Mouse (Mus musculus) liver, embryonic 11.5 days (tissue): ENCODE data around the gene E430018J23Rik. TPM values are rescaled to one million over a fixed set of nuclear protein-coding genes. Genes with fewer than 3 reads are reported as not detected.

Experiments used
- ATAC-seq: fragments of 200-750 bp; cut with Nextera tagmentation; replicated peaks from 2 replicates; pipeline ENCODE4 v1.8.0; 2017; ENCODE audit warnings: moderate number of reproducible peaks, mild to moderate bottlenecking, moderate TSS enrichment, moderate library complexity; ENCODE audit not compliant: low FRiP score
- DNase-seq: peaks from one replicate; pipeline ENCODE4 v3.0.0-alpha.2; 2017; ENCODE audit warnings: low spot score
- H3K27ac ChIP-seq: fragments of 300-500 bp; sonication (generic); 2 replicates; pipeline ENCODE4 v1.5.1; 2014; ENCODE audit warnings: mild to moderate bottlenecking, low read depth, low read length, control low read depth
- H3K27me3 ChIP-seq: fragments of 300-500 bp; sonication (generic); replicated peaks from 2 replicates; pipeline ENCODE4 v1.6.1; 2014; ENCODE audit warnings: low read length, mixed read lengths; ENCODE audit not compliant: control insufficient read depth, insufficient read depth
- H3K36me3 ChIP-seq: fragments of 300-500 bp; sonication (generic); 2 replicates; pipeline ENCODE4 v1.6.1; 2014; ENCODE audit warnings: mild to moderate bottlenecking, low read length, moderate library complexity, mixed read lengths; ENCODE audit not compliant: control insufficient read depth, insufficient read depth
- H3K4me1 ChIP-seq: fragments of 300-500 bp; sonication (generic); replicated peaks from 2 replicates; pipeline ENCODE4 v1.6.1; 2014; ENCODE audit warnings: low read length, mixed read lengths; ENCODE audit not compliant: control insufficient read depth, insufficient read depth
- H3K4me2 ChIP-seq: fragments of 300-500 bp; sonication (generic); 2 replicates; pipeline ENCODE4 v1.6.1; 2014; ENCODE audit warnings: mild to moderate bottlenecking, control low read depth, moderate library complexity
- H3K4me3 ChIP-seq: fragments of 300-500 bp; sonication (generic); 2 replicates; pipeline ENCODE4 v1.5.1; 2014; ENCODE audit warnings: low read depth, low read length, control low read depth
- H3K9ac ChIP-seq: fragments of 300-500 bp; sonication (generic); 2 replicates; pipeline ENCODE4 v1.6.1; 2014; ENCODE audit warnings: low read depth, low read length, control low read depth
- H3K9me3 ChIP-seq: fragments of 300-500 bp; sonication (generic); 2 replicates; pipeline ENCODE4 v1.6.1; 2016; ENCODE audit warnings: low read length, inconsistent platforms, mixed read lengths; ENCODE audit not compliant: control insufficient read depth
- WGBS: fragments of 180-500 bp; shearing (Covaris S2); extraction: QIAGEN DNeasy Blood & Tissue Kit; methylation state at CpG from one replicate; pipeline ENCODE4 v1.1.7; 2014; 5-methylcytosine and 5-hydroxymethylcytosine counted together
- polyA plus RNA-seq: library from polyadenylated mRNA; unstranded; fragments of >200 nt; fragmentation: Nextera tagmentation; extraction: Ambion mirVana; gene quantifications from 2 replicates; pipeline ENCODE4 v1.2.1, GENCODE M21; 2014

E430018J23Rik gene
- polyA plus RNA-seq, result 3.3 and 4.2 TPM in 2 replicates

DNA sequence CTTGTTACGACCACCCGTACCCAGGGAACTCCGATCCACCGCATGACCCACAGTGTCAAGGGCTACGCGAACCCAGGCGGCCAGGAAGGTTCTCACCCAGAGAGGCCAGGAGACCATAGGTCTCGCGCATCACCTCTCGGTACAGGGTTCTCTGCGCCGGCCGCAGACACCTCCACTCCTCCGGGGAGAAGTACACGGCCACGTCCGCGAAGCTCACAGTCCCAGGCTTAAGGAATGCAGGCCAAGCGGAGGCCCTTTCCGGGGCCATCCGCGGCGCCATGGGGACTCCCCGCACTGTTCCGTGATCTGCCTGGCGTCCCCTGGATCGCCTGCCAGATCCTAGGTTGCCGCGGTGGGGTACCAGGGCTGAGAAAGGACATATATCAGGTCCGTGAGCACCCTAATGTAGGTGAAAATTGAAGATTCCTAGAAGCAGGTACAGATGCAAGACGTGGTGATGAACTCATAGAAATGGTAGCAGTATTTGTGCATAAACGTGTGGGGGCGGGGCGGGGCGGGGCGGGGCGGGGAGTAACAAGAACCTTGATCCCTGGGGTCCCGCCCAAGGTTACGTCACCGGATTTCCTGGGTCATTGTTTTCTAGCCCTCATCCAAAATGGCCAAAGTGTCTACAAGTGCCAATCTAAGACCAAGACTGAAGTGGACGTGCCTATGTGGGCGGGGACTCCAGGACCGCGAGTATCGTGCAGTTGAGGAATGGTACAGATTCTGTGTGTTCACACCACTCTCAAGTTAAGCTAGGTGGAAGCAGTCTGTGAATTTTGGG lies at the start of gene E430018J23Rik:
Gene E430018J23Rik, minus strand, starts transcription at position 473 of the 787 bp plus-strand sequence.
- WGBS, result under 1% methylated on average over 45 of the region's 45 CpGs
- peaks cover 9% of the 10 kb centered on the region for H3K4me1 ChIP-seq
- ATAC-seq, result peak; percentile 92

DNA sequence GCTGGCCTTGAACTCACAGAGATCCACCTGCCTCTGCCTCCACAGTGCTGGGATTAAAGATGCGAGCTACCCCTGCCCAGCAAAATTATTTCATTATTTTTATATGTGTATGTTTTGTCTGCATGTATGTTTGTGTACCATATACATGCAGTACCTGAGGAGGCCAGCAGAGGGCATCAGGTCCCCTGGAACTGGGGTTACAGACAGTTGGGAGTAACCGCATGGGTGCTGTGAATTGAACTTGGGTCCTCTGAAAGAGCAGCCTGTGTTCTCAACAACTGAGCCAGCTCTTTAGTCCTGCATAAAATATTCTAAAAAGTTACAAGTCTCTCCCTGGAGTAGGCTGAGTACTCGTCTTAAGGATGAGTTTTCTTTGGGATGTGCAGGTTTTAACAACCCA lies 44.3 kb upstream of the E430018J23Rik start:
- H3K9me3 ChIP-seq, result peaks cover 7% of the 10 kb centered on the region; the same call in 1 of the 2 replicates
- DNase-seq, result no peak
- no peaks in the 10 kb centered on the region for H3K4me1 ChIP-seq
- ATAC-seq, result no peak
- no peak overlapping the region for H3K4me3 ChIP-seq
- 84% methylated on average over 3 of the region's 3 CpGs for WGBS
- H3K27ac ChIP-seq, result no peak overlapping the region
- no peaks in the 10 kb centered on the region for H3K36me3 ChIP-seq
- H3K4me2 ChIP-seq, result no peak overlapping the region
- H3K27me3 ChIP-seq, result no peaks in the 10 kb centered on the region; the same call in 1 of the 2 replicates
- no peak overlapping the region for H3K9ac ChIP-seq

More for the DNA sequence above, at the start of gene E430018J23Rik:
- Histone ChIP-seq H3K9me3 (no peaks in the 10 kb centered on the region), H3K27ac (peak within 1 kb of the TSS; percentile 88), H3K36me3 (peaks cover 3% of the 10 kb centered on the region; the same call in 1 of the 2 replicates), H3K9ac (peak within 1 kb of the TSS; percentile 89), H3K4me2 (peak within 1 kb of the TSS; percentile 89), H3K27me3 (no peaks in the 10 kb centered on the region), H3K4me3 (peak within 1 kb of the TSS; percentile 78)
- DNase-seq, result peak; percentile 93

DNA sequence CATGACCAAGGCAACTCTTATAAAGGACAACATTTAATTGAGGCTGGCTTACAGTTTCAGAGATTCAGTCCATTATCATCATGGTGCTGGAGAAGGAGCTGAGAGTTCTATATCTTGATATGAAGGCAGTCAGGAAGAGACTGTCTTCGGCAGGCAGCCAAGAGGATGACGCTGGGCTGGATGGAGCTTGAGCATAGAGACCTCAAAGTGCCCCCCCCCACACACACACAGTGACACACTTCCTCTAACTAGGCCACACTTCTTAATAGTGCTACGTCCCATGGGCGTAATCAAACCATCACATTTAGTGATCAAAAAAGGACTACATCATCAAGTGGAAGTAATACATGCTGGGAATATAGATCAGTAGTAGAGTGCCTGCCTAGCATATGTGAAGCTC lies 41.8 kb upstream of the E430018J23Rik start:
- WGBS, result 89% methylated on average over 4 of the region's 4 CpGs
- Histone ChIP-seq H3K4me1 (no peaks in the 10 kb centered on the region), H3K9ac (no peak overlapping the region), H3K9me3 (peaks cover 7% of the 10 kb centered on the region; the same call in 1 of the 2 replicates), H3K27me3 (no peaks in the 10 kb centered on the region; the same call in 1 of the 2 replicates), H3K36me3 (no peaks in the 10 kb centered on the region), H3K4me3 (no peak overlapping the region), H3K4me2 (no peak overlapping the region), H3K27ac (no peak overlapping the region)
- ATAC-seq (no peak), DNase-seq (no peak)

DNA sequence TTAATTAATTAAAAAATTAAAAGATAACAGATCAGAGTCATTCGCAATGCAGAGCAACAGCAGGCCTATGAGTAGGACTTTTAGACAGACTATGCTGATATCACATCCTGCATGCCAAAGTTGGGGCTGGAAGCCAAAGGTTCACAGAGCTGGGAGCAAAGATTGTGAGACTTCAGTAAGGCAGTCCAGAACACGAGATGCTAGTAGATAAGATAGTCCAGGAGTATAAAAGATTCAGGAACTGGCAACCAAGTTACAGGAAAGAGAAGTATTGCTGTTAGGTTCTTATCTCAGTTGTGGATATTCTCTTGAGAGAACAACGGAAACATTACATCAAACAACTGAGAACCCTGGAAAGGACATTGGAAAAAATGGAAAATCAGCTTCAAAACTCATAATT lies 32.9 kb upstream of the E430018J23Rik start:
- Histone ChIP-seq H3K4me1 (no peaks in the 10 kb centered on the region; the same call in 1 of the 2 replicates), H3K9ac (no peak overlapping the region), H3K9me3 (no peaks in the 10 kb centered on the region), H3K27me3 (peaks cover 5% of the 10 kb centered on the region; the same call in 1 of the 2 replicates), H3K4me3 (no peak overlapping the region), H3K4me2 (no peak overlapping the region), H3K36me3 (no peaks in the 10 kb centered on the region), H3K27ac (no peak overlapping the region)
- no peak for ATAC-seq
- no peak for DNase-seq
- WGBS, result 56% methylated on average over 3 of the region's 3 CpGs

DNA sequence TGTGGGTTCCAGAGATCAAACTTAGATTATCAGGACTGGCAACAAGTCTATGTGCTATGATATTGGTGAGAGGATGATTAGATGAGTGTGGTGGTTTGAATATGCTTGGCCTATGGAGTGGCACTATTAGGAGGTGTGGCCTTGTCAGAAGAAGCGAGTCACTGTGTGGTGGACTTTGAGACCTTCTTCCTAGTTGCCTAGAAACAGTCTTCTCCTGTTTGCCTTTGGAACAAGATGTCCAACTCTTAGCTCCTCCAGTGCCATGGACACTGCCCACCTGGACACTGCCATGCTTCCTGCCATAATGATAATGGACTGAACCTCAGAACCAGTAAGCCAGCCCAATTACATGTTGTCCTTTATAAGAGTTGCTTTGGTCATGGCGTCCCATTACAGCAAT lies 32.5 kb upstream of the E430018J23Rik start:
- no peak overlapping the region for H3K9ac ChIP-seq
- 86% methylated on average over 2 of the region's 2 CpGs for WGBS
- ATAC-seq (no peak), DNase-seq (no peak)
- H3K36me3 ChIP-seq, result no peaks in the 10 kb centered on the region
- H3K9me3 ChIP-seq, result no peaks in the 10 kb centered on the region
- peaks cover 4% of the 10 kb centered on the region for H3K4me1 ChIP-seq
- no peak overlapping the region for H3K4me3 ChIP-seq
- H3K27ac ChIP-seq, result no peak overlapping the region
- peaks cover 5% of the 10 kb centered on the region; the same call in 1 of the 2 replicates for H3K27me3 ChIP-seq
- H3K4me2 ChIP-seq, result no peak overlapping the region

DNA sequence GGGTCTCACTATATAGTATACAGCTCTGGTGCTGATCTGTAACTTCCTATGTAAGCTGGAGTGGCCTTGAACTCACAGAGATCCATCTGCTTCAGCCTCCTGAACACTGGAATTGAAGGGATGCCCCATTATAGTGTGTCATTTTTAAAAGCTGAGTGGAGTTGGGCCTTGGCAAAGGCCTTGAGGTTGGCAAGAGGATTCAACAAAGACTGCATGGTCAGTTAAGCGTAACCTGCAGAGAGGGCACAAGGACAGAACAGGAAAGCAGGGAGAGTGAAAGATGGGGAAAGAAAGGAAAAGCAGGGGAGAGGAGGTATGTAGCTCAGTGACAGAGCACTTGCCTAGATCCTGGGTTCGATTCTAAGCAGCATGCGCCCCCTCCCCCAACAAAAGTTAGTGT lies 31.9 kb upstream of the E430018J23Rik start:
- Histone ChIP-seq H3K4me1 (peaks cover 5% of the 10 kb centered on the region), H3K36me3 (no peaks in the 10 kb centered on the region), H3K4me2 (no peak overlapping the region), H3K27ac (no peak overlapping the region), H3K27me3 (peaks cover 5% of the 10 kb centered on the region; the same call in 1 of the 2 replicates), H3K4me3 (no peak overlapping the region), H3K9me3 (no peaks in the 10 kb centered on the region), H3K9ac (no peak overlapping the region)
- ATAC-seq (no peak), DNase-seq (no peak)
- 87% methylated on average over 3 of the region's 3 CpGs for WGBS

DNA sequence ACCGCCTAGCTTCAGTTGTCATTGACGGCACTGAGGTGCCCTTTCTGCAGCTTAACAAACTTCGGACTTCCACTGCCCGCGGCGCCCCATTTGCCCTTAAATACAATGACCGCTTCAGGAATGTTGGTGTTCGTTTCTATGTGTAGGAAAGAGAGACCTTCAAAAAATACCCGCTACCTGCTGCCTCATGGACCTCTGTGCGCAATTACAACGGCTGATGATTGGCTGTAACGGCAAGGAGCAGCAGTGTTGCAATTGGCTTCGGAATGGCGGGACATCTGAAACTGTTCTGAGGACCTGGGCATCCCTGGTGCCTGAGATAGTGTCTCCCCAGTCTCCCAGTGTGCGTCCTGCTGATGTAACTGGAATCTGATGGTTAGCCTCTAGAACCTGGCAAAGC lies 28.8 kb upstream of the E430018J23Rik start:
- under 1% methylated on average over 15 of the region's 15 CpGs for WGBS
- Histone ChIP-seq H3K4me1 (peaks cover 5% of the 10 kb centered on the region), H3K27ac (no peak overlapping the region; the same call in 1 of the 2 replicates), H3K36me3 (peaks cover 5% of the 10 kb centered on the region; the same call in 1 of the 2 replicates), H3K4me2 (peak overlapping the region; percentile 88), H3K9me3 (no peaks in the 10 kb centered on the region), H3K4me3 (peak overlapping the region; percentile 85), H3K9ac (peak overlapping the region; percentile 88), H3K27me3 (peaks cover 5% of the 10 kb centered on the region; the same call in 1 of the 2 replicates)
- peak; percentile 52 for ATAC-seq
- no peak for DNase-seq

DNA sequence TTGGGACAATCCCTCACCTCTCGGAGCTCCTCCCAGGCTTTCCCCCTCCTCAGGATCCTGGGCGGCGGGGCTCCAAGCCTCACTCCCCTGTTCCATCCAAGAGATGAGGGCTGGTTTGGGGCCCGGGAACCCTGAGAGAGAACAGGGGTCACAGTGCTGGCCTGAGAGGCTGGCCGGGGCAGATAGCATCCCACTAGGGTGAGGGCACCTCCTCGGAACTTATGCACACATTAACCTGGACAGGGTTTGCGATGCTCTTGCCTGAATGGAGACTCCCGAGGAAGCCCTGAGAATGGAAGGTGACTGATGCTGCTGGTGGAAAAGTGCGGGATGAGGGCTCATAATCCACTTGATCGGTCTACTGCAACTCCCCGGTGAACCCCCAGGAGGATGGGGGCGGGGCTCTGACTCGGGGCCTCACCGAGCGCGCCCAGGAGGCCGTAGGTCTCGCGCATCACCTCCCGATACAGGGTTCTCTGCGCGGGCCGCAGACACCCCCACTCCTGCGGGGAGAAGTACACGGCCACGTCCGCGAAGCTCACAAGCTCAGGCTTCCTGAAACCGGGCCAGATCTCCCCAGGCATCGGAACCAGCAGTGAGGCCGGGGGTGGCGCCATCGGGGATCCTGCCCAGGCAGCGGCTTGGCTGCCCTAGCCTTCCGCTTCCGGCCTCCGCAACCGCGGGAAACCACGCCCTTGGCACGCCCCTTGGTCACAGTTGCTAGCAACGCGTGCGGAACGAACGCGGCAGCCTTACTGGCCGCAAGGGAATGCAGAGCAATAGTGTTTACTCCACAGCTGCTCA lies 28.2 kb upstream of the E430018J23Rik start, which contains the start of gene Zfp688:
Gene Zfp688, minus strand, starts transcription at position 681 of the 804 bp plus-strand sequence.
- H3K4me2 ChIP-seq, result peak within 1 kb of the TSS; percentile 88
- H3K27me3 ChIP-seq, result peaks cover 5% of the 10 kb centered on the region; the same call in 1 of the 2 replicates
- H3K36me3 ChIP-seq, result peaks cover 5% of the 10 kb centered on the region; the same call in 1 of the 2 replicates
- H3K27ac ChIP-seq, result peak within 1 kb of the TSS; percentile 68
- ATAC-seq, result peak; percentile 96
- peak within 1 kb of the TSS; percentile 85 for H3K4me3 ChIP-seq
- H3K4me1 ChIP-seq, result peaks cover 5% of the 10 kb centered on the region
- DNase-seq, result peak; percentile 97
- peak within 1 kb of the TSS; percentile 88 for H3K9ac ChIP-seq
- H3K9me3 ChIP-seq, result no peaks in the 10 kb centered on the region
- 1% methylated on average over 48 of the region's 48 CpGs for WGBS
